Mouse (Mus musculus) CH12.LX (cell line): ENCODE data around the gene Adamtsl4. TPM values are rescaled to one million over a fixed set of nuclear protein-coding genes. Genes with fewer than 3 reads are reported as not detected.

ENCODE experiments used
- DNase-seq: peaks from one replicate; pipeline ENCODE4 v3.0.0-alpha.2; 2013; ENCODE audit errors: extremely low read depth
- H3K27ac ChIP-seq: 2 replicates; pipeline ENCODE4 v1.5.1; 2012; ENCODE audit warnings: low read depth, mild to moderate bottlenecking, control low read depth, moderate library complexity; ENCODE audit not compliant: insufficient read depth
- H3K27me3 ChIP-seq: replicated peaks from 2 replicates; pipeline ENCODE3; 2012; ENCODE audit warnings: inconsistent platforms
- H3K36me3 ChIP-seq, 2 experiments: replicated peaks in 1 of 2; 2 replicates each; pipeline versions ENCODE3 to v1.6.1; 2012; ENCODE audit warnings: inconsistent platforms in 1 of 2, low read length in 1 of 2, mild to moderate bottlenecking in 1 of 2, mixed read lengths in 1 of 2, moderate library complexity in 1 of 2; ENCODE audit not compliant: control insufficient read depth in 1 of 2, insufficient read depth in 1 of 2
- H3K4me1 ChIP-seq, 2 experiments: 2 replicates each; pipeline ENCODE4 v1.6.1; 2012; ENCODE audit warnings: inconsistent platforms in 1 of 2, moderate library complexity in 1 of 2; ENCODE audit not compliant: insufficient read depth in 2 of 2, control insufficient read depth in 1 of 2
- H3K4me2 ChIP-seq: 2 replicates; pipeline ENCODE4 v1.6.1; 2012; ENCODE audit warnings: low read depth, mild to moderate bottlenecking, control low read depth; ENCODE audit not compliant: poor library complexity, insufficient read depth, severe bottlenecking
- H3K4me3 ChIP-seq, 3 experiments: fragments of 150-350 bp in 1 of 3; sonication (generic) in 1 of 3; replicated peaks in 1 of 3; 2 replicates each; pipeline versions ENCODE3 to v1.5.1; 2011 to 2012; ENCODE audit warnings: low read depth in 2 of 3, low read length in 2 of 3, mild to moderate bottlenecking in 2 of 3, moderate library complexity in 2 of 3, control low read depth in 1 of 3, improper control_type of control experiment in 1 of 3, inconsistent platforms in 1 of 3, mixed read lengths in 1 of 3; ENCODE audit not compliant: poor library complexity in 1 of 3
- H3K79me2 ChIP-seq: replicated peaks from 2 replicates; pipeline ENCODE4 v1.6.1; 2012; ENCODE audit warnings: mild to moderate bottlenecking, moderate library complexity; ENCODE audit not compliant: control insufficient read depth, poor library complexity, insufficient read depth, severe bottlenecking; ENCODE audit errors: extremely low read depth
- H3K9ac ChIP-seq: 2 replicates; pipeline ENCODE4 v1.6.1; 2012; ENCODE audit warnings: low read depth, mild to moderate bottlenecking, control low read depth, moderate library complexity; ENCODE audit not compliant: insufficient read depth
- H3K9me3 ChIP-seq: replicated peaks from 2 replicates; pipeline ENCODE3; 2012; ENCODE audit warnings: low read length, inconsistent platforms, mixed read lengths
- BHLHE40 ChIP-seq: IDR thresholded peaks from 2 replicates; pipeline ENCODE4 v1.6.1; 2011; ENCODE audit warnings: mild to moderate bottlenecking, low read depth, low read length, improper control_type of control experiment
- CHD1 ChIP-seq: IDR thresholded peaks from 2 replicates; pipeline ENCODE4 v1.6.1; 2012; ENCODE audit warnings: low read depth, low read length, improper control_type of control experiment, inconsistent platforms
- CHD2 ChIP-seq: IDR thresholded peaks from 2 replicates; pipeline ENCODE4 v1.6.1; 2011; ENCODE audit warnings: low read length, improper control_type of control experiment
- CTCF ChIP-seq, 2 experiments: IDR thresholded peaks in 1 of 2; conservative IDR thresholded peaks in 1 of 2; 2 replicates each; pipeline ENCODE4 v1.5.1; 2011 to 2012; ENCODE audit warnings: low read depth in 2 of 2, low read length in 2 of 2, improper control_type of control experiment in 1 of 2, inconsistent platforms in 1 of 2, mild to moderate bottlenecking in 1 of 2, moderate library complexity in 1 of 2
- ELF1 ChIP-seq: IDR thresholded peaks from 2 replicates; pipeline ENCODE4 v1.6.1; 2014; ENCODE audit warnings: low read depth, mild to moderate bottlenecking, inconsistent platforms, low read length, improper control_type of control experiment
- GABPA ChIP-seq: IDR thresholded peaks from 2 replicates; pipeline ENCODE4 v1.6.1; 2012; ENCODE audit warnings: low read depth, low read length, improper control_type of control experiment, inconsistent platforms; ENCODE audit not compliant: insufficient replicate concordance
- HCFC1 ChIP-seq: IDR thresholded peaks from 2 replicates; pipeline ENCODE4 v1.6.1; 2012; ENCODE audit warnings: low read depth, mild to moderate bottlenecking, inconsistent platforms, low read length, improper control_type of control experiment
- MAFK ChIP-seq: IDR thresholded peaks from 2 replicates; pipeline ENCODE4 v1.6.1; 2011; ENCODE audit warnings: low read length, improper control_type of control experiment; ENCODE audit not compliant: insufficient replicate concordance
- MEF2A ChIP-seq: IDR thresholded peaks from 2 replicates; pipeline ENCODE4 v1.6.1; 2014; ENCODE audit warnings: low read depth, mild to moderate bottlenecking, inconsistent platforms, low read length, improper control_type of control experiment, borderline replicate concordance
- MXI1 ChIP-seq: IDR thresholded peaks from 2 replicates; pipeline ENCODE4 v1.6.1; 2011; ENCODE audit warnings: mild to moderate bottlenecking, low read depth, low read length, improper control_type of control experiment
- NELFE ChIP-seq: IDR thresholded peaks from 2 replicates; pipeline ENCODE4 v1.6.1; 2011; ENCODE audit warnings: low read depth, low read length, improper control_type of control experiment
- NRF1 ChIP-seq: IDR thresholded peaks from 2 replicates; pipeline ENCODE4 v1.6.1; 2014; ENCODE audit warnings: low read depth, mild to moderate bottlenecking, inconsistent platforms, low read length, improper control_type of control experiment, moderate library complexity
- PAX5 ChIP-seq: IDR thresholded peaks from 2 replicates; pipeline ENCODE4 v1.6.1; 2012; ENCODE audit warnings: low read length, inconsistent platforms, mixed read lengths
- POLR2A ChIP-seq: IDR thresholded peaks from 2 replicates; pipeline ENCODE4 v1.6.1; 2011; ENCODE audit warnings: low read depth, mild to moderate bottlenecking, improper control_type of control experiment, low read length
- POLR2AphosphoS2 ChIP-seq: IDR thresholded peaks from 2 replicates; pipeline ENCODE4 v1.6.1; 2011; ENCODE audit warnings: low read depth, low read length, improper control_type of control experiment
- RAD21 ChIP-seq: IDR thresholded peaks from 2 replicates; pipeline ENCODE4 v1.6.1; 2011; ENCODE audit warnings: low read depth, mild to moderate bottlenecking, low read length, improper control_type of control experiment, moderate library complexity
- SIN3A ChIP-seq: IDR thresholded peaks from 2 replicates; pipeline ENCODE4 v1.6.1; 2012; ENCODE audit warnings: low read length, improper control_type of control experiment, inconsistent platforms
- TBP ChIP-seq: conservative IDR thresholded peaks from 2 replicates; pipeline ENCODE4 v1.6.1; 2011; ENCODE audit warnings: low read depth, low read length, improper control_type of control experiment
- TCF12 ChIP-seq: IDR thresholded peaks from 2 replicates; pipeline ENCODE4 v1.6.1; 2014; ENCODE audit warnings: low read depth, mild to moderate bottlenecking, inconsistent platforms, low read length, improper control_type of control experiment
- UBTF ChIP-seq: IDR thresholded peaks from 2 replicates; pipeline ENCODE4 v1.6.1; 2012; ENCODE audit warnings: low read depth, mild to moderate bottlenecking, inconsistent platforms, low read length, improper control_type of control experiment, moderate library complexity
- USF1 ChIP-seq: IDR thresholded peaks from 2 replicates; pipeline ENCODE4 v1.6.1; 2014; ENCODE audit warnings: low read depth, mild to moderate bottlenecking, inconsistent platforms, low read length, improper control_type of control experiment
- ZC3H11A ChIP-seq: IDR thresholded peaks from 2 replicates; pipeline ENCODE4 v1.6.1; 2012; ENCODE audit warnings: low read depth, mild to moderate bottlenecking, inconsistent platforms, low read length, improper control_type of control experiment
- ZKSCAN1 ChIP-seq: IDR thresholded peaks from 2 replicates; pipeline ENCODE4 v1.6.1; 2012; ENCODE audit warnings: low read depth, inconsistent platforms, low read length, improper control_type of control experiment, borderline replicate concordance
- ZNF384 ChIP-seq: IDR thresholded peaks from 2 replicates; pipeline ENCODE4 v1.6.1; 2012; ENCODE audit warnings: low read depth, low read length, improper control_type of control experiment, inconsistent platforms
- dilution Hi-C: fragments of 300-500 bp; cut with MboI; formaldehyde crosslinking; loops from 2 replicates; pipeline ENCODE4 v1.14.3; 2020; ENCODE audit warnings: low sequenced_read_pairs; ENCODE audit not compliant: extremely low pct_unique_long_range_greater_than_20kb, extremely low pct_ligation_motif_present
- in situ Hi-C: fragments of 300-500 bp; cut with MboI; formaldehyde crosslinking; loops from 3 replicates; pipeline ENCODE4 v1.14.3; 2019; ENCODE audit warnings: low sequenced_read_pairs, low pct_ligation_motif_present, low pct_unique_long_range_greater_than_20kb, mixed read lengths
- polyA plus RNA-seq: library from polyadenylated mRNA; unstranded; fragments of >175 nt; gene quantifications from 2 replicates; pipeline ENCODE4 v1.2.1, GENCODE M21; 2012; ENCODE audit warnings: low read depth; ENCODE audit not compliant: insufficient read length
- total RNA-seq, 2 experiments: library from RNA; depleted of rRNA; stranded (reverse); fragments of 300-350 nt in 1 of 2; fragments of >200 nt in 1 of 2; gene quantifications; 2 replicates each; pipeline ENCODE4 v1.2.3; 2012 to 2014

Adamtsl4 gene
- total and polyA plus RNA-seq, 3 experiments, result 0.10 to 0.85 TPM; not detected in 1

GRCm38 (mm10) chr3:95631304-95631703 is 56.4 kb downstream of the Adamtsl4 start:
- Histone ChIP-seq H3K9me3 (no peaks in the 10 kb centered on the region), H3K4me3 (no peak overlapping the region), H3K79me2 (peaks cover 40% of the 10 kb centered on the region), H3K27ac (no peak overlapping the region), H3K9ac (no peak overlapping the region), H3K4me1 (peaks cover 5 to 80% of the 10 kb centered on the region in 2 experiments), H3K27me3 (no peaks in the 10 kb centered on the region), H3K4me2 (no peak overlapping the region), H3K36me3 (peaks cover 72 to 96% of the 10 kb centered on the region in 2 experiments)
- TF ChIP-seq MAFK, result no peak
- no peak for TF ChIP-seq RAD21
- no peak for TF ChIP-seq NRF1
- TF ChIP-seq HCFC1, result no peak
- TF ChIP-seq ELF1, result no peak
- TF ChIP-seq TCF12, result no peak
- TF ChIP-seq UBTF, result no peak
- TF ChIP-seq ZNF384, result no peak
- no peak for TF ChIP-seq MXI1
- no peak for TF ChIP-seq POLR2AphosphoS2
- no peak for TF ChIP-seq BHLHE40
- no peak for TF ChIP-seq ZC3H11A
- TF ChIP-seq USF1, result no peak
- TF ChIP-seq ZKSCAN1, result no peak
- no peak for TF ChIP-seq TBP
- no peak for TF ChIP-seq CTCF (conservative IDR thresholded peaks at IDR 0.05 in 1 of 2, IDR thresholded peaks at IDR 0.05 in 1 of 2; ENCODE audit: low read depth in 2 of 2, low read length in 2 of 2)
- no peak for DNase-seq
- dilution Hi-C loops, result no loop called here
- in situ Hi-C loops, result no loop called here

- dilution Hi-C loops (no loop called here), in situ Hi-C loops (no loop called here)
- no peaks in the 10 kb centered on the region for H3K27me3 ChIP-seq
- no peaks in the 10 kb centered on the region for H3K9me3 ChIP-seq
- H3K36me3 ChIP-seq, result peaks cover 69 to 93% of the 10 kb centered on the region in 2 experiments
- peaks cover 45% of the 10 kb centered on the region for H3K79me2 ChIP-seq
- H3K4me1 ChIP-seq, result peaks cover 5 to 84% of the 10 kb centered on the region in 2 experiments
- no peak for DNase-seq
- TF ChIP-seq MEF2A (no peak), HCFC1 (no peak), ELF1 (no peak), ZC3H11A (no peak), USF1 (no peak), CHD1 (no peak), UBTF (no peak), GABPA (no peak), PAX5 (no peak), CTCF (conservative IDR thresholded peaks at IDR 0.05 in 1 of 2, IDR thresholded peaks at IDR 0.05 in 1 of 2; ENCODE audit: low read depth in 2 of 2, low read length in 2 of 2) (no peak), NELFE (no peak), SIN3A (no peak), POLR2A (no peak), CHD2 (no peak)
- H3K4me3 ChIP-seq, result no peak overlapping the region
- H3K9ac ChIP-seq, result no peak overlapping the region
- H3K27ac ChIP-seq, result no peak overlapping the region
- no peak overlapping the region for H3K4me2 ChIP-seq
These were observed 56.9 kb downstream of the Adamtsl4 start for GRCm38 (mm10) chr3:95630856-95631255.
